Mouse (Mus musculus) cerebellum, adult 18-20 months (tissue): Measurements from ENCODE around the gene Slc25a12.

Experiments
- DNase-seq, 2 experiments: peaks; one replicate each; pipeline ENCODE4 v3.0.0; 2021

The Slc25a12 gene

GRCm38 (mm10) chr2:71245416-71245815 lies 122.1 kb downstream of the Slc25a12 start:
- peak; percentile 74 to 82 for DNase-seq

- peak in 1 of 2 experiments; percentile 22 for DNase-seq
Measured at GRCm38 (mm10) chr2:71244807-71245206, 122.7 kb downstream of the Slc25a12 start.

GRCm38 (mm10) chr2:71243058-71243672 lies 124.4 kb downstream of the Slc25a12 start:
- no peak for DNase-seq

GRCm38 (mm10) chr2:71242180-71242579 lies 125.4 kb downstream of the Slc25a12 start:
- no peak for DNase-seq

GRCm38 (mm10) chr2:71241505-71241904 lies 126.0 kb downstream of the Slc25a12 start:
- no peak for DNase-seq

GRCm38 (mm10) chr2:71236009-71236408 lies 131.5 kb downstream of the Slc25a12 start:
- DNase-seq: no peak

- DNase-seq: no peak
Measured at GRCm38 (mm10) chr2:71235420-71235819, 132.1 kb downstream of the Slc25a12 start.

GRCm38 (mm10) chr2:71232976-71233375 lies 134.6 kb downstream of the Slc25a12 start:
- DNase-seq: no peak

GRCm38 (mm10) chr2:71231951-71232350 lies 135.6 kb downstream of the Slc25a12 start:
- DNase-seq: no peak

- no peak for DNase-seq
Measured at GRCm38 (mm10) chr2:71229603-71230002, 137.9 kb downstream of the Slc25a12 start.

- no peak for DNase-seq
Measured at GRCm38 (mm10) chr2:71227398-71227797, 140.2 kb downstream of the Slc25a12 start.
